Mouse (Mus musculus) olfactory bulb, adult 2 months (tissue): Measurements from ENCODE around the gene Tmem266. TPM values are rescaled to one million over a fixed set of nuclear protein-coding genes. Genes with fewer than 3 reads are reported as not detected.

Source experiments
- H3K27ac ChIP-seq: fragments of 200-500 bp; 2 replicates; pipeline ENCODE4 v1.5.1; 2012; ENCODE audit warnings: low read depth, low read length; ENCODE audit not compliant: insufficient read depth
- H3K4me1 ChIP-seq: fragments of 200-500 bp; 2 replicates; pipeline ENCODE4 v1.6.1; 2012; ENCODE audit warnings: low read length; ENCODE audit not compliant: control insufficient read depth, insufficient read depth
- H3K4me3 ChIP-seq: fragments of 200-500 bp; 2 replicates; pipeline ENCODE4 v1.5.1; 2012; ENCODE audit warnings: mild to moderate bottlenecking, low read depth, low read length, moderate library complexity; ENCODE audit not compliant: insufficient read depth
- CTCF ChIP-seq: fragments of 200-500 bp; IDR thresholded peaks from 2 replicates; pipeline ENCODE4 v1.5.1; 2012; ENCODE audit warnings: low read depth, mild to moderate bottlenecking, low read length, moderate library complexity; ENCODE audit not compliant: insufficient read depth
- POLR2A ChIP-seq: fragments of 200-500 bp; IDR thresholded peaks from 2 replicates; pipeline ENCODE4 v1.6.1; 2012; ENCODE audit warnings: mild to moderate bottlenecking, low read depth, low read length, moderate library complexity; ENCODE audit not compliant: insufficient read depth
- WGBS: fragments of 180-500 bp; shearing (Covaris S2); methylation state at CpG from one replicate; pipeline ENCODE4 v1.1.7; 2018; 5-methylcytosine and 5-hydroxymethylcytosine counted together
- polyA plus RNA-seq: library from polyadenylated mRNA; stranded (reverse); fragments of >200 nt; gene quantifications from 2 replicates; pipeline ENCODE4 v1.2.4, GENCODE M21; 2012; ENCODE audit warnings: low replicate concordance; ENCODE audit not compliant: missing spikeins, insufficient read depth, insufficient read length

Tmem266 gene
- polyA plus RNA-seq, 1 experiment = not detected

DNA sequence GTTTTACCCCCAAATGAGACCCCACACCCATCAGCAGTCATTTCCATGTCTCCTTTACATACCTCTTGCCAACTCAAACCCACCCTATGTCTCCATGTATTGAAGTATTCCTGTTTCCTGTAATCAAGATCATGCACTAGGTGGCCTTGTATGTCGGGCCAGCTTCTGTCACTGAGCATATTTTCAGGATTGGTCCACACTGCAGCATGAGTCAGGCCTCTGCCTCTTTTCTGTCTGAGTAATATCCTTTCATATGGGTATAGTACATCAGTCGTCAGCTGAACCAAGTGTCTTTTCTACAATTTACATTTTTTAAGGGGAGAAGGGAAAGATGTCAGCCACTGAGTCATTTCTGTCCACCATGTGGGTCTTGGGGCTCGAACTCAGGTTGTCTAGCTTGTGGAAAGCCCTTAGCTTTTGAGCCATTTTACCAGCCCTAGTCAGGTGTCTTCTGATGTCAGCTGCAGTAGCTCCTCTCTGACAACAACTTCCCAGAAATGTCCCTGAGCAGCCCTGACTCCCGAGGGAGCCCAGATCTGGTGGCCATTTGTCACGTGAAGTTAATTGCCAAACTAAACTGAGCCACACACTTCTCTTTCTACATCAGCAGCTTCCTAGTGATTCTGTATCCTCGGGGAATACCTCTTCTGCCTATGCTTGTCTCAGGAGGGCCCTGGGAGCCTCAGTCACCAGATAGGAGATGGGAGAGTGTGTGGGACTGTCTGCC lies 78.4 kb downstream of the Tmem266 start:
- TF ChIP-seq CTCF = no peak
- TF ChIP-seq POLR2A = no peak
- WGBS = 83% methylated on average over 6 of the region's 6 CpGs
- Histone ChIP-seq H3K27ac (no peak overlapping the region), H3K4me1 (peaks cover 5% of the 10 kb centered on the region; the same call in 1 of the 2 replicates), H3K4me3 (no peak overlapping the region)

DNA sequence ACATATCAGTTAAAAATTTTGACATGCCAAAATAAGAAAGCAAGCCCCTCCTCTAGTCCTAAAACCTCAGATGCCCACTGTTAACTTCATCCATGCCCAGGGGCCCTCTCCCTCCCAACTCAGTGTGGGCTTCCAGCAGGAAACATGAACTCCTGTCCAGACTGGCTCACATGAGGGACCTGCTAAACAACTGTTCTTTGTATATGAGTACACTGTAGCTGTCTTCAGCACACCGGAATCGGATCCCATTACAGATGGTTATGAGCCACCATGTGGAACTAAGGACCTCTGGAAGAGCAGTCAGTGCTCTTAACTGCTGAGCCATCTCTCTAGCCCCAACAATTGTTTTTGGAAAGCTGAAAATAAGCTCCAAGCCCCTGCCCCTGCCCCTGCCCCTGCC lies 80.1 kb downstream of the Tmem266 start:
- no peak for TF ChIP-seq POLR2A
- no peak for TF ChIP-seq CTCF
- Histone ChIP-seq H3K4me1 (peaks cover 5% of the 10 kb centered on the region; the same call in 1 of the 2 replicates), H3K4me3 (no peak overlapping the region), H3K27ac (no peak overlapping the region)
- 63% methylated on average over 2 of the region's 2 CpGs for WGBS

GRCm38 (mm10) chr9:55408851-55409250 lies 82.1 kb downstream of the Tmem266 start:
- Histone ChIP-seq H3K4me3 (no peak overlapping the region), H3K27ac (no peak overlapping the region), H3K4me1 (peaks cover 5% of the 10 kb centered on the region; the same call in 1 of the 2 replicates)
- WGBS = 31% methylated on average over 4 of the region's 4 CpGs
- TF ChIP-seq POLR2A = no peak
- no peak for TF ChIP-seq CTCF

DNA sequence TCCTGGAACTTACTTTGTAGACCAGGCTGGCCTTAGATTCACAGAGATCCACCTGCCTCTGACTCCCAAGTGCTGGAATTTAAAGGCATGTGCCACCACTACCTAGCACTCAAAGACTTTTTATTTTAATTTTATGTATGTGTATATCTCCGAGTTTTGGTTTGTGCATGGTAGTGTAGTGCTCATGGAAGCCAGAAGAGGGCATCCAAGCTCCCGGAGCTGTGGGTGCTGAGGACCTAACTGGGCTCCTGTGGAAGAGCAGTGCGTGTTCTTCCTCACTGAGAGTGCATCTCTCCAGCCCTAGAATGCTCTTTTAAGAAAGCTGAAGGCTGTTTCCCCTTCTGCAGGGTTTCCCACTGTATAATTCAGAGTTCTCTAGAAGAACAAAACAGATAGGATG lies 83.1 kb downstream of the Tmem266 start:
- no peak for TF ChIP-seq POLR2A
- no peak for TF ChIP-seq CTCF
- no peak overlapping the region for H3K27ac ChIP-seq
- no peak overlapping the region for H3K4me3 ChIP-seq
- 63% methylated on average over 3 of the region's 3 CpGs for WGBS
- peaks cover 5% of the 10 kb centered on the region; the same call in 1 of the 2 replicates for H3K4me1 ChIP-seq

DNA sequence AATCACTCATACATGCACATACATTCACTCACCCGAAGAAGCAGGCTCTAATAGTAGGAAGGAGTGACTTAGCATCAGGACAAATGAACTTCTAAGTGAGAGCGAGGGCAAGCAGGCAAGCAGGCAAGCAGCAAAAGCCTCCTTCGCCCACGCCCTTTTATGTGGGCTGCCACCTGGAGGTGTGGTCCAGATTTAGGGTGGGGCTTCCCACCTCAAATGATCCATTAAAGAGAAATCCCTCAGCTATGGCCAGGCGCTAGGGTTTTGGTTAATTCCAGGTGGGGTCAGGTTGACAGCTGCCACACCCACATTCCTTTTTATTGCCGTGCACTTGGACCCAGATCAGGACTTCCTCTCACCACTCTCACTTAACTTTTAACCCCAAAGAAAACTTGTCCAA lies 83.7 kb downstream of the Tmem266 start:
- Histone ChIP-seq H3K4me3 (no peak overlapping the region), H3K27ac (no peak overlapping the region), H3K4me1 (peaks cover 5% of the 10 kb centered on the region; the same call in 1 of the 2 replicates)
- WGBS = 74% methylated on average over 6 of the region's 6 CpGs
- TF ChIP-seq POLR2A (no peak), CTCF (no peak)

- no peak overlapping the region for H3K4me3 ChIP-seq
- H3K4me1 ChIP-seq = peaks cover 5% of the 10 kb centered on the region; the same call in 1 of the 2 replicates
- no peak overlapping the region for H3K27ac ChIP-seq
- TF ChIP-seq CTCF = no peak
- TF ChIP-seq POLR2A = no peak
- 62% methylated on average over 6 of the region's 6 CpGs for WGBS
Observed at GRCm38 (mm10) chr9:55411154-55411553, 84.4 kb downstream of the Tmem266 start.

GRCm38 (mm10) chr9:55421786-55422185 lies 95.1 kb downstream of the Tmem266 start:
- WGBS = 92% methylated on average over 3 of the region's 3 CpGs
- H3K4me3 ChIP-seq = no peak overlapping the region
- H3K4me1 ChIP-seq = no peaks in the 10 kb centered on the region
- H3K27ac ChIP-seq = no peak overlapping the region
- TF ChIP-seq POLR2A = no peak
- TF ChIP-seq CTCF = no peak

GRCm38 (mm10) chr9:55423451-55424424 lies 97.0 kb downstream of the Tmem266 start:
- TF ChIP-seq CTCF (no peak), POLR2A (no peak)
- Histone ChIP-seq H3K4me1 (no peaks in the 10 kb centered on the region), H3K4me3 (no peak overlapping the region), H3K27ac (no peak overlapping the region)
- WGBS = 75% methylated on average over 14 of the region's 14 CpGs

GRCm38 (mm10) chr9:55425271-55425810 lies 98.6 kb downstream of the Tmem266 start:
- WGBS = 76% methylated on average over 7 of the region's 7 CpGs
- H3K4me3 ChIP-seq = no peak overlapping the region
- peaks cover 3% of the 10 kb centered on the region; the same call in 1 of the 2 replicates for H3K4me1 ChIP-seq
- TF ChIP-seq CTCF (no peak), POLR2A (no peak)
- no peak overlapping the region for H3K27ac ChIP-seq
